Mouse (Mus musculus) thymus, adult 2 months (tissue): ENCODE measurements around the gene Nexn. TPM values are rescaled to one million over a fixed set of nuclear protein-coding genes. Genes with fewer than 3 reads are reported as not detected.
"Not testable (repeated sequence)": the region's sequence is repeated elsewhere in the genome, so short reads cannot be mapped to it uniquely, and the experiment has no call there.

Source experiments
- DNase-seq: peaks from one replicate; pipeline ENCODE4 v3.0.0; 2021
- H3K27ac ChIP-seq: fragments of 200-500 bp; 2 replicates; pipeline ENCODE4 v1.5.1; 2012; ENCODE audit warnings: low read length, control low read depth; ENCODE audit not compliant: control insufficient read depth, insufficient read depth
- H3K27me3 ChIP-seq: fragments of 200-500 bp; 2 replicates; pipeline ENCODE4 v1.6.1; 2012; ENCODE audit warnings: mild to moderate bottlenecking, low read length, moderate library complexity, mixed read lengths; ENCODE audit not compliant: control insufficient read depth, insufficient read depth
- H3K36me3 ChIP-seq: fragments of 200-500 bp; 2 replicates; pipeline ENCODE4 v1.6.1; 2012; ENCODE audit warnings: mild to moderate bottlenecking, low read length, moderate library complexity; ENCODE audit not compliant: control insufficient read depth, insufficient read depth
- H3K4me1 ChIP-seq: fragments of 200-500 bp; replicated peaks from 2 replicates; pipeline ENCODE4 v1.6.1; 2012; ENCODE audit warnings: low read length; ENCODE audit not compliant: control insufficient read depth, insufficient read depth
- H3K4me3 ChIP-seq: fragments of 200-500 bp; 2 replicates; pipeline ENCODE4 v1.5.1; 2012; ENCODE audit warnings: mild to moderate bottlenecking, low read length, control low read depth, moderate library complexity; ENCODE audit not compliant: control insufficient read depth, insufficient read depth
- CTCF ChIP-seq: fragments of 200-500 bp; IDR thresholded peaks from 2 replicates; pipeline ENCODE4 v1.5.1; 2012; ENCODE audit warnings: mild to moderate bottlenecking, control low read depth, low read length, moderate library complexity, borderline replicate concordance; ENCODE audit not compliant: control insufficient read depth, poor library complexity, insufficient read depth; ENCODE audit errors: extremely low read depth
- POLR2A ChIP-seq: fragments of 200-500 bp; IDR thresholded peaks from 2 replicates; pipeline ENCODE4 v1.6.1; 2012; ENCODE audit warnings: mild to moderate bottlenecking, low read length, control low read depth, moderate library complexity; ENCODE audit not compliant: control insufficient read depth, poor library complexity, insufficient read depth; ENCODE audit errors: extremely low read depth
- WGBS: fragments of 180-500 bp; shearing (Covaris S2); methylation state at CpG from one replicate; pipeline ENCODE4 v1.1.7; 2018; 5-methylcytosine and 5-hydroxymethylcytosine counted together
- polyA plus RNA-seq: library from polyadenylated mRNA; depleted of rRNA; stranded (reverse); fragments of >200 nt; gene quantifications from 2 replicates; pipeline ENCODE4 v1.2.3, GENCODE M21; 2012; rRNA removed

Nexn gene
- polyA plus RNA-seq, result 0.31 TPM in 1 of 2 replicates, not detected in the other

DNA sequence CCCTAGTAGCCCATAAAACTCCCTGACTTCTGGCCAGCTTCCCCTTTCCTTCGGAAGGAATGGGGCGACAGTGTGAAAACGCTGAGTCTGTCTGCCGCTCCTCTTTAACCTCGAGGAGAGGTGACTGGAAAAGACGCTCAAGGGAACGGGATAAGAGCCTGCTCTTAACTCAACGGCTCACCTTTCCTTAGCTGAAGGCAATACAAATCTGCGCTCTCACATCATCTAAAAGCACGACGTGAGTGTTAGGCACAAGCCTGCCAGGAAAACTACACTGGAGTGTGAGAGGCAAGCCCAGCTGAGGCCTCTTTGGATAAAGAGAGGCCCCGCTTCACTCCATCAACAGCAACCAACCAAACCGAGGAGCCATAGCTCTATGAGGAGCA, at the start of gene Nexn:
Gene Nexn (minus strand): TSS at position 315 of the 386 bp plus-strand sequence.
- no peaks in the 10 kb centered on the region for H3K36me3 ChIP-seq
- H3K4me3 ChIP-seq, result no peak within 1 kb of the TSS
- no peak within 1 kb of the TSS for H3K27ac ChIP-seq
- 21% methylated on average over 13 of the region's 13 CpGs for WGBS
- peaks cover 13% of the 10 kb centered on the region for H3K4me1 ChIP-seq
- TF ChIP-seq CTCF, result no peak
- TF ChIP-seq POLR2A, result no peak
- H3K27me3 ChIP-seq, result peaks cover 12% of the 10 kb centered on the region
- no peak for DNase-seq

DNA sequence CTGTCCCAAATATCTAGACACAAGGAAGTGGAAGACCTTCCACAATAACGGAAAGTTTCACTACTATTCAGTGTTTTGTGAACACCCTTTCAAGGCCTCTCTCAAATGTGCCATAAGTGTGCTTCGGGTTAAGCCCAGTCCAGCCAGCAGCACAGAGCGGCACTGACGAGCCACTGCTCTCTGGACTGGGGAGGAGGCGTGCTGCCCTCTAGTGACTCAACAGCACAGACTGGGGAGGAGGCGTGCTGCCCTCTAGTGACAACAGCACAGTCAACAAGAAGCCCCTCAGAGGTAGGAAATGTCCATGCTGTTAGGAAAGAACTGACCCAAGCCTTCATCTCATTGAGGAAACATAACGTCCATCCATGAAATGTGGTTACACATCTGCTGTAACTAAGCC, 49.5 kb upstream of the Nexn start:
- no peak overlapping the region for H3K4me3 ChIP-seq
- H3K4me1 ChIP-seq, result no peaks in the 10 kb centered on the region
- no peaks in the 10 kb centered on the region for H3K27me3 ChIP-seq
- WGBS, result 19% methylated on average over 7 of the region's 7 CpGs
- no peak for TF ChIP-seq POLR2A
- TF ChIP-seq CTCF, result peak; percentile 96
- DNase-seq, result peak; percentile 76
- peaks cover under 1% of the 10 kb centered on the region; the same call in 1 of the 2 replicates for H3K36me3 ChIP-seq
- H3K27ac ChIP-seq, result no peak overlapping the region

DNA sequence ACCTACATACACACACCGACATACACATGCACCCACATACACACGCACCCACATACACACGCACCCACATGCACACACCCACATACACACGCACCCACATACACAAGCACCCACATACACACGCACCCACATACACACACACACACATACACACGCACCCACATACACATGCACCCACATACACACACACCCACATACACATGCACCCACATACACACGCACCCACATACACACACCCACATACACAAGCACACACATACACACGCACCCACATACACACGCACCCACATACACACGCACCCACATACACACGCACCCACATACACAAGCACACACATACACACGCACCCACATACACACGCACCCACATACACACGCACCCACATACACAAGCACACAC, 48.5 kb upstream of the Nexn start:
- DNase-seq, H3K27ac ChIP-seq, H3K36me3 ChIP-seq, H3K4me1 ChIP-seq, H3K4me3 ChIP-seq, H3K27me3 ChIP-seq: not testable (repeated sequence)
- WGBS, result 81% methylated on average over 14 of the region's 14 CpGs

DNA sequence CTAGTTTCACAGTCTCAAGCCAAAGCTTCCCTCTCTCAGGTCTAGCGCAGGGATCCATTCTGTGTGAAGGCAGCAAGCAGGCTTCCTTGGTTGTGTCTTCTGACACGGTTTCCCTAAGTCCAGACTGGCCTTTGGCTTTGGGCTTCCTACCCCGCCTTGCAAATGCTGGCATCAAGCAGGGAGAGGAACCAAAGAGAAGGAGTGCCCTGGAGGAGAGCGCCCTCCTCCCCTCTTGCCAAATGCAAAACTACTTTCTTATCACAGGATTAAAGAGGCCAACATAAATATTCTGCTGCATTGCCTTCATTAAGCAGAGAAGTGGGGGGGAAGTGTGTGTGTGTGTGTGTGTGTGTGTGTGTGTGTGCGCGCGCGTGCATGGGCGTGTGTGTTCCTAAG, 43.1 kb upstream of the Nexn start:
- no peak for DNase-seq
- Histone ChIP-seq H3K27me3 (no peaks in the 10 kb centered on the region), H3K4me3 (no peak overlapping the region), H3K27ac (no peak overlapping the region), H3K36me3 (no peaks in the 10 kb centered on the region), H3K4me1 (no peaks in the 10 kb centered on the region)
- WGBS, result 93% methylated on average over 9 of the region's 9 CpGs
- no peak for TF ChIP-seq CTCF
- no peak for TF ChIP-seq POLR2A

DNA sequence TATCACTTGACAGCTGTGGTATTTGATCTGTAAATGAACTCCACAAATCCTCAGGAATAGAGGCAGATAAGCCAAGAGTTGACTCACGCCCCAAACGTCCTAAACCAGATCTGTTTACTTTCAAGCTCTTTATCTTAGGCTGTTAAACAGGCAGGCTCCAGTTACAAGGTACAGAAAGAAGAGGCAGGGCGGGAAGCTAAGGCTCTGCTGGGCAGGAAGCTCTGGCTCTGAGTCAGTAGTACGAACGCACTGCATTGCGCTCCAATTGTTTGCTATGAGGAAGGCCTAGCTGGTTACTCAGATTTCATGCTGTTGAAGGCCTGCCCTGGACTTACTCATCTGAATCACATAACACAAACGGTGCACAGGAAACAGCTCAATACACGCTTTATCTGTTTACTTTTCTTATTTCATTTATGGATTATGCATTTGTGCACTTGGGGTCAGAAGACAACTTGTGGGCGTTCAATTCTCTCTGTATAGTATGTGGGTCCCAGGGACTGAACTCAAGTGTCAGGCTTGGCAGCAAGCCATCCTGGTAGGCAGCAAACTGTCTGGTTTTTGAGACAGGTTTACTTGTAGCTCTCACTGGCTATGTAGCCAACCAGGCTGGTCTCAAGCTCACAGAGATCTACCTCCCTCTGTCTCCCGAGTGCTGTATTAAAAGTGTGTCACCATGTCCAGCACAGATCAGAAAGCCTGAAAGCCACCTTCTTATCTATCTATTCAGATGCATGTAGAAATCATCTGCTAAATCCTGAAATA, 42.5 kb upstream of the Nexn start:
- WGBS, result 94% methylated on average over 10 of the region's 10 CpGs
- no peak overlapping the region for H3K4me3 ChIP-seq
- H3K4me1 ChIP-seq, result no peaks in the 10 kb centered on the region
- H3K27ac ChIP-seq, result no peak overlapping the region
- DNase-seq, result no peak
- no peaks in the 10 kb centered on the region for H3K36me3 ChIP-seq
- H3K27me3 ChIP-seq, result no peaks in the 10 kb centered on the region
- TF ChIP-seq CTCF (no peak), POLR2A (no peak)

DNA sequence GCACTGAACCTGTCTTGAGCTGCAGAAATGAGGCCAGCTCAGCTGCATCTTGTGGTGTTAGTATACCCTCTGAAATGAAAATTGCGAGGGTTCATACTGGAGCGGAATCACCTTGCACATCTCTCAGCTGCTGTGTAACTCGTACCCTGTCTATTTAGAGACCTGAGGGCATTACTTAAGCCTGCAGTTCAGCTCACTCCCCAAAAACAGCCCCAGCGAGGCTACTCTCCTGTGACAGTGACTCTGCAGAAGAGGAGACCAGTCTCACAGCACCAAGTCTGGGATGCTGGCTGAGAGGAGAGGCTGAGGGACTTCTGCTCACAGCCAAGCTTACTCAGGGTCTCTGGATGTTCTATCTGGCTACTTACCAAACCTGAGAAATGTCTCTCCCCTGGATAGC, 39.8 kb upstream of the Nexn start:
- WGBS, result 97% methylated on average over 4 of the region's 4 CpGs
- Histone ChIP-seq H3K27ac (no peak overlapping the region), H3K4me3 (no peak overlapping the region), H3K27me3 (no peaks in the 10 kb centered on the region), H3K4me1 (no peaks in the 10 kb centered on the region; the same call in 1 of the 2 replicates), H3K36me3 (no peaks in the 10 kb centered on the region)
- no peak for DNase-seq
- no peak for TF ChIP-seq CTCF
- no peak for TF ChIP-seq POLR2A

DNA sequence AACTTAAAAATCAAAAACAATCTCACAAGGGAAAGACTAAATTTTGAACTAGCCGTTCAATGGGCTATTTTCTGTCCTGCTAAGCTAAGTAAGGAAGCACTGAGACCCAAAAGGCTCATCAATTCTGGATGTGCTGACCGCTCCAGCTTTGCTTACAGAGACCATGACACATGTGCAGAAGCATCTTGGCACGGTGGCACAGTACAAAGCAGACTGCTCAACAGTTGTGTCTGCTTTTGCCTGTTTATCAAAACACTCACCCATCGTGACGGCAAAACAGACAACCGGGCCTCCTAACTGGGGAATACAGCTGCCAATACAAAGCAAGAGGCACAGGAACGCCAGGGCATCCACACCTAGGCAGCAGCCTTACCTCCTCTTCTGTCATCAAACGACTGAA, 38.9 kb upstream of the Nexn start:
- Histone ChIP-seq H3K4me3 (no peak overlapping the region), H3K36me3 (no peaks in the 10 kb centered on the region), H3K4me1 (no peaks in the 10 kb centered on the region; the same call in 1 of the 2 replicates), H3K27me3 (no peaks in the 10 kb centered on the region), H3K27ac (no peak overlapping the region)
- 94% methylated on average over 8 of the region's 8 CpGs for WGBS
- TF ChIP-seq POLR2A, result no peak
- no peak for TF ChIP-seq CTCF
- no peak for DNase-seq
